In genomic region chr6:39244066-39244465, GRCm38 (mm10) we compare ENCODE assay signal across 11 mouse cellular contexts. TPM values are rescaled to one million over a fixed set of nuclear protein-coding genes. Genes with fewer than 3 reads are reported as not detected.
A peak's percentile ranks its signal among the peaks of the same experiment; 100 is the strongest.
DNase-seq lines count a peak whose midpoint lies in the region; ATAC-seq lines count a peak whose summit lies in the region.
"Had no signal": no experiment of that assay in that cellular context is flagged by ENCODE, and none has a peak within 500 bp of the region (broad histone marks: within the 10 kb centered on the region; RNA-seq: fewer than 3 reads in every experiment).

No protein-coding gene starts in this region.

- peak overlapping the region; percentile 11; the same call in 1 of the 2 replicates for H3K4me2 ChIP-seq in embryonic facial prominence, embryonic 13.5 days
- no peak overlapping the region for H3K4me2 ChIP-seq in neural tube, embryonic 15.5 days
- H3K4me2 ChIP-seq: forebrain, embryonic 13.5 days had no signal

- no peaks in the 10 kb centered on the region for H3K27me3 ChIP-seq in embryonic facial prominence, embryonic 13.5 days
- no peaks in the 10 kb centered on the region for H3K27me3 ChIP-seq in embryonic facial prominence, embryonic 10.5 days (replicated peaks; ENCODE audit: low read depth, poor library complexity, severe bottlenecking)
- no peaks in the 10 kb centered on the region for H3K27me3 ChIP-seq in neural tube, embryonic 15.5 days (replicated peaks)
- H3K27me3 ChIP-seq: forebrain, embryonic 13.5 days had no signal

- H3K4me3 ChIP-seq in embryonic facial prominence, embryonic 13.5 days, result no peak overlapping the region
- H3K4me3 ChIP-seq in embryonic facial prominence, embryonic 10.5 days, result no peak overlapping the region
- H3K4me3 ChIP-seq in neural tube, embryonic 15.5 days (replicated peaks), result no peak overlapping the region
- H3K4me3 ChIP-seq: forebrain, embryonic 13.5 days; left cerebral cortex, adult 2 months had no signal

- no peaks in the 10 kb centered on the region for H3K9me3 ChIP-seq in embryonic facial prominence, embryonic 13.5 days
- no peaks in the 10 kb centered on the region for H3K9me3 ChIP-seq in embryonic facial prominence, embryonic 10.5 days
- no peaks in the 10 kb centered on the region for H3K9me3 ChIP-seq in neural tube, embryonic 15.5 days (replicated peaks)
- H3K9me3 ChIP-seq: forebrain, embryonic 13.5 days had no signal

- 65% methylated on average over 9 of the region's 9 CpGs for WGBS in embryonic facial prominence, embryonic 13.5 days
- WGBS in embryonic facial prominence, embryonic 10.5 days, result 86% methylated on average over 9 of the region's 9 CpGs
- 69% methylated on average over 9 of the region's 9 CpGs for WGBS in neural tube, embryonic 15.5 days

- no peak for DNase-seq in embryonic facial prominence, embryonic 10.5 days (ENCODE audit: low spot score)
- peak; percentile 36 for DNase-seq in lung, postnatal 10 days
- DNase-seq in lung, postnatal 25 days (ENCODE audit: low spot score), result no peak
- DNase-seq in fibroblast of lung, adult 2 months (ENCODE audit: low read depth), result peak; percentile 33
- no peak for DNase-seq in right cerebral cortex, postnatal 14 days
- no peak for DNase-seq in retina, postnatal 1 day
- DNase-seq: cerebellum, adult 9-10 months had no signal

- peak overlapping the region; percentile 73; the same call in 1 of the 2 replicates for H3K27ac ChIP-seq in embryonic facial prominence, embryonic 13.5 days
- no peak overlapping the region for H3K27ac ChIP-seq in embryonic facial prominence, embryonic 10.5 days (replicated peaks)
- H3K27ac ChIP-seq in neural tube, embryonic 15.5 days (replicated peaks), result peak overlapping the region; percentile 69; the same call in 1 of the 2 replicates
- H3K27ac ChIP-seq: left cerebral cortex, adult 2 months had no signal

- ATAC-seq in embryonic facial prominence, embryonic 13.5 days (ENCODE audit: insufficient number of reproducible peaks, insufficient read depth, low FRiP score, low TSS enrichment, low read depth), result no peak
- no peak for ATAC-seq in neural tube, embryonic 15.5 days (ENCODE audit: low FRiP score)

- no peaks in the 10 kb centered on the region for H3K36me3 ChIP-seq in embryonic facial prominence, embryonic 13.5 days
- no peaks in the 10 kb centered on the region for H3K36me3 ChIP-seq in embryonic facial prominence, embryonic 10.5 days (replicated peaks)
- no peaks in the 10 kb centered on the region for H3K36me3 ChIP-seq in neural tube, embryonic 15.5 days

- no peak overlapping the region for H3K9ac ChIP-seq in embryonic facial prominence, embryonic 13.5 days
- H3K9ac ChIP-seq in neural tube, embryonic 15.5 days (replicated peaks), result no peak overlapping the region
- H3K9ac ChIP-seq: forebrain, embryonic 13.5 days had no signal

- H3K4me1 ChIP-seq in embryonic facial prominence, embryonic 13.5 days, result peaks cover 25% of the 10 kb centered on the region
- H3K4me1 ChIP-seq in embryonic facial prominence, embryonic 10.5 days, result peaks cover 18% of the 10 kb centered on the region
- peaks cover 22% of the 10 kb centered on the region for H3K4me1 ChIP-seq in neural tube, embryonic 15.5 days

RNA-seq across cellular contexts. Expression of gene Kdm7a, which starts 37.5 kb away (rescaled TPM):
- 5.8 and 7.4 TPM in 2 replicates for polyA plus RNA-seq in embryonic facial prominence, embryonic 13.5 days (2015; fragmentation: Nextera tagmentation; extraction: Ambion mirVana)
- polyA plus RNA-seq in embryonic facial prominence, embryonic 10.5 days (2016; fragmentation: Nextera tagmentation; extraction: Ambion mirVana), result 9.5 and 11.1 TPM in 2 replicates
- polyA plus RNA-seq in neural tube, embryonic 15.5 days (2015; fragmentation: Nextera tagmentation; extraction: Ambion mirVana), result 3.9 and 4.1 TPM in 2 replicates

Comparison
In these comparisons a context has a peak if more than half of its experiments do, and no peak if none do; other contexts are left out.
1. DNase-seq: peak in lung, postnatal 10 days (single experiment) and fibroblast of lung, adult 2 months (single experiment); none in embryonic facial prominence, embryonic 10.5 days (single experiment), lung, postnatal 25 days (single experiment), right cerebral cortex, postnatal 14 days (single experiment) and retina, postnatal 1 day (single experiment).